Mouse (Mus musculus): ENCODE results near the gene Ints6.

GRCm38 (mm10) chr14:62758714-62759113 lies 2.3 kb downstream of the Ints6 start:
- no peak for TF ChIP-seq CTCF (IDR thresholded peaks at IDR 0.05; ENCODE audit: borderline replicate concordance, control insufficient read depth, extremely low read depth, insufficient read depth, low read length, poor library complexity)
- TF ChIP-seq POLR2A (IDR thresholded peaks at IDR 0.05; ENCODE audit: control insufficient read depth, extremely low read depth, insufficient read depth, low read length, poor library complexity): no peak

Measured in thymus, adult 2 months (tissue).